Mouse (Mus musculus): ENCODE results near the gene Vamp2.

Vamp2 gene

GRCm38 (mm10) chr11:69099177-69099914 lies 11.1 kb downstream of the Vamp2 start:
- TF ChIP-seq GATA4 (IDR thresholded peaks at IDR 0.05; ENCODE audit: insufficient replicate concordance, low read length), result no peak

GRCm38 (mm10) chr11:69099915-69100345 lies 11.6 kb downstream of the Vamp2 start:
- TF ChIP-seq GATA4 (IDR thresholded peaks at IDR 0.05; ENCODE audit: insufficient replicate concordance, low read length), result no peak; the same call in 1 of the 2 replicates

GRCm38 (mm10) chr11:69100639-69101360 lies 12.5 kb downstream of the Vamp2 start:
- no peak for TF ChIP-seq GATA4 (IDR thresholded peaks at IDR 0.05; ENCODE audit: insufficient replicate concordance, low read length)

- no peak for TF ChIP-seq GATA4 (IDR thresholded peaks at IDR 0.05; ENCODE audit: insufficient replicate concordance, low read length)
These were observed 13.5 kb downstream of the Vamp2 start for GRCm38 (mm10) chr11:69101604-69102402.

GRCm38 (mm10) chr11:69102403-69102725 lies 14.1 kb downstream of the Vamp2 start:
- no peak for TF ChIP-seq GATA4 (IDR thresholded peaks at IDR 0.05; ENCODE audit: insufficient replicate concordance, low read length)

- TF ChIP-seq GATA4 (IDR thresholded peaks at IDR 0.05; ENCODE audit: insufficient replicate concordance, low read length), result no peak
These were observed 14.8 kb downstream of the Vamp2 start for GRCm38 (mm10) chr11:69103121-69103520.

- TF ChIP-seq GATA4 (IDR thresholded peaks at IDR 0.05; ENCODE audit: insufficient replicate concordance, low read length), result no peak
These were observed 15.5 kb downstream of the Vamp2 start for GRCm38 (mm10) chr11:69103531-69104435.

- no peak for TF ChIP-seq GATA4 (IDR thresholded peaks at IDR 0.05; ENCODE audit: insufficient replicate concordance, low read length)
These were observed 16.2 kb downstream of the Vamp2 start for GRCm38 (mm10) chr11:69104487-69104886.

- TF ChIP-seq GATA4 (IDR thresholded peaks at IDR 0.05; ENCODE audit: insufficient replicate concordance, low read length), result no peak
These were observed 16.9 kb downstream of the Vamp2 start for GRCm38 (mm10) chr11:69105227-69105626.

GRCm38 (mm10) chr11:69105796-69106195 lies 17.5 kb downstream of the Vamp2 start:
- no peak for TF ChIP-seq GATA4 (IDR thresholded peaks at IDR 0.05; ENCODE audit: insufficient replicate concordance, low read length)

GRCm38 (mm10) chr11:69106299-69106698 lies 18.0 kb downstream of the Vamp2 start:
- TF ChIP-seq GATA4 (IDR thresholded peaks at IDR 0.05; ENCODE audit: insufficient replicate concordance, low read length), result no peak

GRCm38 (mm10) chr11:69106842-69107241 lies 18.6 kb downstream of the Vamp2 start:
- TF ChIP-seq GATA4 (IDR thresholded peaks at IDR 0.05; ENCODE audit: insufficient replicate concordance, low read length), result no peak

- no peak for TF ChIP-seq GATA4 (IDR thresholded peaks at IDR 0.05; ENCODE audit: insufficient replicate concordance, low read length)
These were observed 19.4 kb downstream of the Vamp2 start for GRCm38 (mm10) chr11:69107676-69108075.

- no peak for TF ChIP-seq GATA4 (IDR thresholded peaks at IDR 0.05; ENCODE audit: insufficient replicate concordance, low read length)
These were observed 19.9 kb downstream of the Vamp2 start for GRCm38 (mm10) chr11:69108223-69108622.

Measured in liver, adult (tissue).